Mouse (Mus musculus): ENCODE results near the gene Atp13a3. TPM values are rescaled to one million over a fixed set of nuclear protein-coding genes. Genes with fewer than 3 reads are reported as not detected.

Atp13a3 gene
- 25.0 and 25.8 TPM in 2 replicates for polyA plus RNA-seq (2012; rRNA removed; ENCODE audit: low replicate concordance)

GRCm38 (mm10) chr16:30405925-30406670 is at the start of gene Atp13a3:
Atp13a3 (minus strand) TSS chr16:30405975.

GRCm38 (mm10) chr16:30310647-30311046 is 95.1 kb downstream of the Atp13a3 start, which contains the start of gene Gp5:
Gp5 (minus strand) TSS chr16:30310779.

GRCm38 (mm10) chr16:30282844-30283495 is 122.8 kb downstream of the Atp13a3 start, which contains the start of gene Lrrc15:
Lrrc15 (minus strand) TSS chr16:30283256.

GRCm38 (mm10) chr16:30267359-30267758 is 138.4 kb downstream of the Atp13a3 start, which contains the start of gene Cpn2:
Cpn2 (minus strand) TSS chr16:30267499.

Other genes starting within 250 kb of the Atp13a3 start
- gene Cpn2, start 138.5 kb downstream of the Atp13a3 start, polyA plus RNA-seq (2012; rRNA removed; ENCODE audit: low replicate concordance) = 0.35 and 1.1 TPM in 2 replicates
- gene Lrrc15, start 122.7 kb downstream of the Atp13a3 start, polyA plus RNA-seq (2012; rRNA removed; ENCODE audit: low replicate concordance) = 0.30 and 0.39 TPM in 2 replicates
- gene Gp5, start 95.2 kb downstream of the Atp13a3 start, polyA plus RNA-seq (2012; rRNA removed; ENCODE audit: low replicate concordance) = 0.14 and 0.23 TPM in 2 replicates
- 16.2 and 20.5 TPM in 2 replicates for gene Tmem44, start 144.9 kb upstream of the Atp13a3 start, polyA plus RNA-seq (2012; rRNA removed; ENCODE audit: low replicate concordance)
- 8.3 and 16.2 TPM in 2 replicates for gene Lsg1, start 181.6 kb upstream of the Atp13a3 start, polyA plus RNA-seq (2012; rRNA removed; ENCODE audit: low replicate concordance)
- 27.3 and 39.0 TPM in 2 replicates for gene Fam43a, start 193.7 kb upstream of the Atp13a3 start, polyA plus RNA-seq (2012; rRNA removed; ENCODE audit: low replicate concordance)